Mouse (Mus musculus) mouse trophoblast stem cell (cell line): ENCODE measurements around the gene 1700012B07Rik.

ENCODE experiments used
- in situ Hi-C, 2 experiments: fragments of 300-500 bp; cut with MseI, MboI; formaldehyde crosslinking; loops; 2 replicates in 1 of 2; 3 replicates in 1 of 2; pipeline ENCODE4 v1.15.1; 2025

Gene 1700012B07Rik

DNA sequence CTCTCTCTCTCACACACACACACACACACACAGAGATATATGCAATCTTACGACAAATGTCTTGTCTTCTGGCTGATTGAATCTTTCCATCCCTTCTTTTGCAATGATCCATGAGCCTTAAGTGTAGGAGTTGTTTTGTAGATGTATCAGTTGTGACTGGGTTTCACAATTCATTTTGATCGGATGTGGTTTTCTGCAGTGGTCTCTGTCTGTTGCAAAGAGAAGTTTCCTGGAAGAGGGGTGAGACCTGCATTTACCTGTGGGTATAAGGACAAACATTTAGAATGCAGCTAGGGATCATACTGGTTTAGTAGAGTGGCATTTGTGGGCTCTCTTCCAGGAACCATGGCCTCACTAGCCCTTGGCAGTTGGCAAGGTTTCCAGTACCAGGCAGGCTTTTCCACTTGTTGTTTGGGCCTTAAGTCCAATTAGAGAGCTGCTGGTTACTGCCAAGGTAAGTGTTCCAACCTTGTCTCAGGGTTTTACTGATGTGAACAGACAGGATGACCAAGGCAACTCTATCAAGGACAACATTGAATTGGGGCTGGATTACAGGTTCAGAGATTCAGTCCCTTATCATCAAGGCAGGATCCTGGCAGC is 69.1 kb downstream of the 1700012B07Rik start:
- in situ Hi-C loops = no loop called here

DNA sequence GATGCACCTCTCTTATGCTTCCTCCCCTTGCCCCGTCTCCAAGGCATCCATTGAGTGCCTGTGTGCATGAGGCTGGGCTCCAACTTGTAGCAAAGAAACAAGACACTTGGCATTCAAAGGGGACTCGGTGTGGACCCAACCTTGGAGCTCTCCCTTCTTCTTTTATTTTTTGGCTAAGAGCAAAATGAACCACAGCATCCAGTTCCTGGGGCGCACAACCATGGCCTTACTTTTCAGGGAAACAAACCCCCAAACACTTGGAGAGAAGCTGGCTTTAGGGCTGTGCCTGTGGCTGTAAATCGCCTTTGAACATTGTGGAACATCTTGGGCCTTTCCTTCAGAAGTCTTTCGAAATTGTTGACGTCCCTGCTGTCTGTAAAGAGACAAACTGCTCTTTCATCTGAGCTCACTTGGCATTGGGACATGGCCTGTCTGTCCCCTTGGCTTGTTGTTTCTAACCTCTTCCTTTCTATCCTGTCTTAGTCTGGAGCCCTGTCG is 73.7 kb downstream of the 1700012B07Rik start:
- in situ Hi-C loops = no loop called here

DNA sequence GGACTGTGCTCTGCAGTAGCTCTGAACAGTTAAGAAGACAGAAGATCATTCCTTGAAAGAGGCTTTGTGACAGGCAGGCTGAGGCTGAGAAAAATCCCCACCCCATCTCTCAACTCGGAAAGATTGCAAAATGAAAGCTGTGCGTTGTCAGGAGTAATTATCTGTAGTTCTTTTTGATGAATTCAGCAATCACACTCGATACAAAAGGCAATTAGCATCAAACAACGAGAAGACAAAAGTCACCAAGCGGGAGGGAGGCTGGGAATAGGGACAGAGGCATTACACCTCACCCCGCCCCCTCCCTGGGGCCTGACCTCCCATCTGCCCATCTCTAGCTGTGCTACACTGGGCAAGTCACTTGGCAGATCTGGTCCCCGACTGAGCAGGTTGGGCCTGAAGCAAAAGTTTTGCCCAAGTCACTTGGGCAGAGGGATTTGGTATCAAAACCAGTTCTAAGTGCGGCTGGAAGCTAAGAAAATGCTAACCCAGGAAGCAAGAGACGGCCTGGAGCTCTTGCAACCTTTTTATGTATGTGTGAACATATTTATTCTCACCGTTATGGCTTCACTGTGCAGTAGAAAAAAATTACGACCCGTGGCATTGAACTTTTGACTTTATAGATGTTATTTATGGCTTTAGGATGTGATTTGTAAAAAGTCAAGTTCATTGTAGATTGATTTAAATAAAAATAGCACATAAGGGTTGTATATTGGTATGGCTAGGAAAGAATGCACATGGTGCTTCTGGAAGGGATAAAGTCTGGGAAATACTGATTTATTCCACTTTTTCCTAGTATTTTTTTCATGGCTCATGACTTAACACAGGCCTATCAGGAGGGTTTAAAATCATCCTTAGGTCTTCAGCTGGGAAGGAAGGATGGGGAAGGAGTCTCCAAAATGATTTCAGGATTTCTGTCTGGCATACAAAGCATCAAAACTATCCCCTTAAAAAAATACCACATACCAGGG is 75.9 kb downstream of the 1700012B07Rik start:
- in situ Hi-C loops = no loop called here

DNA sequence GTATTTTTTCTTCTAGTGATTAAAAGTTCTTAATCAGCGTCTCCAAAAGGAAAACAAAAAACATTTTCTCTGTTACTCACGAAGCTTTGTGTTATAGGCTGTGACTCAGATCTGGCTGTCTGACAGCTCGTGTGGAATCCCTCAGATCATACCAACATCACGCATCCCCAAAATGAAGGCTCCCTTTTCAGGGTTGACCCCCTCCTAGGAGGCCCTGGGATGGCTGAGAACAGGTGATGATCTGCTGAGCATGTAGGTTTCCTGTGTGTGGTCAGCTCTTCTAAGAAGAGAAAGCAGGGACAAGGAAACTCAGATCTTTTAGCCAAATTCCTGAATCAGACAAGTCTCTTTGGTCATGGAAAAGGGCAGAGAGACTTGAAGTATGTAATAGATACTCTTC is 82.6 kb downstream of the 1700012B07Rik start:
- in situ Hi-C loops = no loop called here

DNA sequence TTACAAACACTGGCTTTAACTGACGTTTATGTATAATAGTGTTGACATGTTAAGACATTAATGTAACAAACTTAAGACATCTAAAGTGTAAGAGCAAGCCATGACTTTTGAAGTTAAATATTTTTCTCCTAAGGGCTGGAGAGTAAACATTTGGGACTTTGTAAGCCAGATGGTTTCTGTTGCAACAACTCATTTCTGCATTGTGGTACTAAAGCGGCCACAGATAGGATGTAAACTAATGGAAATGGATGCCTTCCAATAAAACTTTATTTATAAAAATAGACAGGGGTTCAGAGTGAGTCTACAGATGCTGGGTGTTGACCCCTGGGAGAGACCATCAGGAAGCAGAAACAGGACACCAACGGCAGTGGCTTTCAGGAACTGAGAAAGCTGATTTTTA is 89.9 kb downstream of the 1700012B07Rik start:
- in situ Hi-C loops = no loop called here
